Mouse (Mus musculus) forebrain, postnatal 0 days (tissue): ENCODE data around the gene Ppp2r3a. TPM values are rescaled to one million over a fixed set of nuclear protein-coding genes. Genes with fewer than 3 reads are reported as not detected.

Source experiments
- ATAC-seq: fragments of 200-750 bp; cut with Nextera tagmentation; 2 replicates; pipeline ENCODE4 v1.8.0; 2017; ENCODE audit warnings: mild to moderate bottlenecking, moderate library complexity
- DNase-seq: peaks from one replicate; pipeline ENCODE4 v3.0.0-alpha.2; 2015
- H3K27ac ChIP-seq: fragments of 300-500 bp; sonication (generic); 2 replicates; pipeline ENCODE4 v1.5.1; 2014; ENCODE audit warnings: low read depth, mild to moderate bottlenecking, antibody characterized with exemption, low read length, moderate library complexity, mixed read lengths
- H3K27me3 ChIP-seq: fragments of 300-500 bp; sonication (generic); 2 replicates; pipeline ENCODE4 v1.6.1; 2014; ENCODE audit warnings: mild to moderate bottlenecking, low read length, mixed read lengths; ENCODE audit not compliant: insufficient read depth
- H3K36me3 ChIP-seq: fragments of 300-500 bp; sonication (generic); 2 replicates; pipeline ENCODE4 v1.6.1; 2014; ENCODE audit warnings: mild to moderate bottlenecking, moderate library complexity; ENCODE audit not compliant: insufficient read depth
- H3K4me1 ChIP-seq: fragments of 300-500 bp; sonication (generic); 2 replicates; pipeline ENCODE4 v1.6.1; 2014; ENCODE audit warnings: antibody characterized with exemption; ENCODE audit not compliant: insufficient read depth
- H3K4me2 ChIP-seq: fragments of 300-500 bp; sonication (generic); 2 replicates; pipeline ENCODE4 v1.6.1; 2014; ENCODE audit warnings: low read depth, mild to moderate bottlenecking, moderate library complexity
- H3K4me3 ChIP-seq: fragments of 300-500 bp; sonication (generic); 2 replicates; pipeline ENCODE4 v1.5.1; 2014; ENCODE audit warnings: low read depth, low read length, mixed read lengths
- H3K9ac ChIP-seq: fragments of 300-500 bp; sonication (generic); 2 replicates; pipeline ENCODE4 v1.6.1; 2014; ENCODE audit warnings: mild to moderate bottlenecking
- H3K9me3 ChIP-seq: fragments of 300-500 bp; sonication (generic); 2 replicates; pipeline ENCODE4 v1.6.1; 2016; ENCODE audit warnings: low read length
- CTCF ChIP-seq: sonication (generic); IDR thresholded peaks from 2 replicates; pipeline ENCODE4 v1.5.1; 2016; ENCODE audit warnings: antibody characterized with exemption, control low read depth, low read depth
- WGBS: fragments of 180-500 bp; shearing (Covaris S2); extraction: QIAGEN DNeasy Blood & Tissue Kit; methylation state at CpG from one replicate; pipeline ENCODE4 v1.1.7; 2014; 5-methylcytosine and 5-hydroxymethylcytosine counted together
- polyA plus RNA-seq: library from polyadenylated mRNA; unstranded; fragments of >200 nt; fragmentation: Nextera tagmentation; extraction: Ambion mirVana; gene quantifications from 2 replicates; pipeline ENCODE4 v1.2.1, GENCODE M21; 2015
- total RNA-seq: library from RNA; depleted of rRNA; stranded (reverse); fragments of >200 nt; gene quantifications from 2 replicates; pipeline ENCODE4 v1.2.3, GENCODE M21; 2014

Gene Ppp2r3a
- total and polyA plus RNA-seq, 2 experiments from 2014 or later = 16.8 to 45.5 TPM

DNA sequence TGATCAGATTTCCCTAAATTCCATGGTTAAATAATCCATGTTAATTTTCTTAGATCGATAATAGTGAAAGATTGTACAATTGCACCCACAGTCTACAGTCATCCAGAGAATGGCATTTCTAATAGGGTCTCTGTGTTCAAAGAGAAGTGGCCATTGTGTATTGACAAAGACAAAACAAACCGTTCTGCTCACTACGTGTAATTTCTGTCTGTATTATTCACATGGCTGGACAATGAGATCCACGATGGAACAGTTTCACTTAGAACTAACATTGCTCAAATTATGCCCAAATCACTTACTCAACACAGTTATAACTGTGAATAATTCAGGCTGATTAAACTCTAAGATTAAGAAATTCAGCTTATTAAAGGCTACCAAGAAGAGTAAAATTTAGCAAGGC is 35.2 kb upstream of the Ppp2r3a start:
- WGBS = 25% methylated on average over 4 of the region's 4 CpGs
- no peaks in the 10 kb centered on the region for H3K9me3 ChIP-seq
- no peaks in the 10 kb centered on the region for H3K36me3 ChIP-seq
- DNase-seq (no peak), ATAC-seq (no peak)
- H3K4me1 ChIP-seq = no peaks in the 10 kb centered on the region
- no peak overlapping the region for H3K4me3 ChIP-seq
- TF ChIP-seq CTCF = no peak
- H3K27me3 ChIP-seq = no peaks in the 10 kb centered on the region
- no peak overlapping the region for H3K27ac ChIP-seq
- H3K9ac ChIP-seq = no peak overlapping the region
- H3K4me2 ChIP-seq = no peak overlapping the region

DNA sequence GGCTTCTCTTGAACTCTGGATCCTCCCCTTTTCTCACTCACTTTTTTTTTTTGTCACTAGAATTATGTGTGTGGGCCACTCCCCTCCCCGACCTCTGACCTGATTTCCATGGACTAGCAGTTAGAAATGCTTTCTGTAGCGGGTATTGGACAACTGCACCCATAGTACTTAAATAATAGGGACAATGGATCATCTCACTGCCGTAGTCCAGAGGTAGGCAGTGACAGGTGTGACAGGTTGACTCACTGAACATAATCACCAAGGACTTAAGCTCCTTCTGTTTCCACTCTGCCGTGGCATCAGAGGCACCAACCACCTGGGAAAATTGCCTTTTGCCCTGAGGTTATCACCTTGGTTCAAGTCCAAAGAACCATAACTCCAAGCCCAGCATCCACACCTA is 32.5 kb upstream of the Ppp2r3a start:
- no peak overlapping the region for H3K4me2 ChIP-seq
- H3K9ac ChIP-seq = no peak overlapping the region
- no peaks in the 10 kb centered on the region for H3K36me3 ChIP-seq
- ATAC-seq (no peak), DNase-seq (no peak)
- H3K4me3 ChIP-seq = no peak overlapping the region
- H3K27me3 ChIP-seq = no peaks in the 10 kb centered on the region
- TF ChIP-seq CTCF = no peak
- no peak overlapping the region for H3K27ac ChIP-seq
- H3K4me1 ChIP-seq = no peaks in the 10 kb centered on the region
- WGBS = 81% methylated on average over 4 of the region's 4 CpGs
- no peaks in the 10 kb centered on the region for H3K9me3 ChIP-seq

DNA sequence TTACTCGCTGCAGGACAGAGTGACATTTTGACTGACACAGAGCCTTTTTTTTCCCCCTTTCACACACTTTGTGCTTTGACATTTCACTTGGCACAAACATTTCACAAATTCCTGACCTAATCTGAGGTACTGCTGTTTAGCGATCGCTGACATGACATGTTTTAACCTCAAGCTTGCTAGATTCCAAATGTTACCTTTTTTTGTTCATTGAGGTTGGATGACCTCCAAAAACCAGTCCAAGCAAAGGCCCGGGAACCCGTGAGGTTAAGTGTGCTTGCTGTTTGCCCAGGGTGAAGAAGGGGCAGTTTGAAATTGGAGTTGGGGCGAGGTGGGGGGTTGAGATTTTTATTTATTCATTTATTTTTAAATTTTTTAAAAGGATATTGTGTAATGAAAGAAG is 31.1 kb upstream of the Ppp2r3a start:
- H3K9ac ChIP-seq = no peak overlapping the region
- H3K4me3 ChIP-seq = no peak overlapping the region
- TF ChIP-seq CTCF = no peak
- no peaks in the 10 kb centered on the region for H3K9me3 ChIP-seq
- H3K4me1 ChIP-seq = no peaks in the 10 kb centered on the region
- WGBS = 27% methylated on average over 6 of the region's 6 CpGs
- DNase-seq = no peak
- H3K4me2 ChIP-seq = no peak overlapping the region
- H3K27ac ChIP-seq = no peak overlapping the region
- no peak; the same call in 1 of the 2 replicates for ATAC-seq
- H3K36me3 ChIP-seq = no peaks in the 10 kb centered on the region
- no peaks in the 10 kb centered on the region for H3K27me3 ChIP-seq

DNA sequence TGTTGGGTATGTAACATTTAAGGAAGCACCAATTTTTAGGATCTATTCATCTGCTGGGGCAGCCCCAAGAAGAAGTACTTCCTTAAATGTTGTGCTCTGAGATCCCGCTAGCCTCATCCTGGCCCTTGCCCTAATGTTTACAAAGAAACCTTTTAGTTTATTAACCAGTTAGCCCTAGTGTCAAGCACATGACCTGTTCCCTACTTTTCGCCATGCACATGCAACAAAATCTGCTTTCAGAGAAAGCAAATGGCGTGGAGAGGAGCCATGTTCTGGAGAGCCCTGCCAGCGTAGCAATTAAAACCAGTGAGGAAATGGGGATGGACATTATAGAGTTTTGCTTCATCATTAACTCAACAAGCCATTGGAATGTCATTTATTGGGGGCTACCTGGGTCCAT is 30.3 kb upstream of the Ppp2r3a start:
- no peak for ATAC-seq
- WGBS = 66% methylated on average over 4 of the region's 4 CpGs
- Histone ChIP-seq H3K4me3 (no peak overlapping the region), H3K4me2 (no peak overlapping the region), H3K9ac (no peak overlapping the region), H3K4me1 (no peaks in the 10 kb centered on the region), H3K9me3 (no peaks in the 10 kb centered on the region), H3K36me3 (no peaks in the 10 kb centered on the region), H3K27ac (no peak overlapping the region), H3K27me3 (no peaks in the 10 kb centered on the region)
- DNase-seq = no peak
- TF ChIP-seq CTCF = no peak

DNA sequence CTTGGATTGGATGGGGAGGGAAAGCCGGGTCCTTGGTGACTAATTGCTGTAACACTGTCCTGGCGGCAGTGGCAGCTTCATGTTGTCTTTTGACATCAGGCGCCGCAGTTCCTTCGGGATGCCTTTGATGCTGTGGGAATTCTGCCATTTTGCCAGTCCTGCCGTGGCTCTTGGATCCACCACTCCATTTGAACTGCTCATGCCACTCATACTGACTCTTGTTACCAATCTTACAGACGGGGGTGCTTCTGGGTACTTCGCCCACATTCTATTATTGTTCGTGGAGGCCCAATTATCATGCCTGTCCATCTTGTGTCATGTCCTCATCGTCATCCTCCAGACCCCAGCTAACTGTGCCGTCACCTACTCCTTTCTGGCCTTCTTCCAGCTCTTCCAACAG is 29.7 kb upstream of the Ppp2r3a start:
- no peak for DNase-seq
- H3K4me2 ChIP-seq = no peak overlapping the region
- ATAC-seq = no peak
- no peak overlapping the region for H3K9ac ChIP-seq
- no peak overlapping the region for H3K4me3 ChIP-seq
- H3K4me1 ChIP-seq = no peaks in the 10 kb centered on the region
- no peaks in the 10 kb centered on the region for H3K27me3 ChIP-seq
- 80% methylated on average over 11 of the region's 11 CpGs for WGBS
- no peaks in the 10 kb centered on the region for H3K9me3 ChIP-seq
- no peak overlapping the region for H3K27ac ChIP-seq
- TF ChIP-seq CTCF = no peak
- H3K36me3 ChIP-seq = no peaks in the 10 kb centered on the region

DNA sequence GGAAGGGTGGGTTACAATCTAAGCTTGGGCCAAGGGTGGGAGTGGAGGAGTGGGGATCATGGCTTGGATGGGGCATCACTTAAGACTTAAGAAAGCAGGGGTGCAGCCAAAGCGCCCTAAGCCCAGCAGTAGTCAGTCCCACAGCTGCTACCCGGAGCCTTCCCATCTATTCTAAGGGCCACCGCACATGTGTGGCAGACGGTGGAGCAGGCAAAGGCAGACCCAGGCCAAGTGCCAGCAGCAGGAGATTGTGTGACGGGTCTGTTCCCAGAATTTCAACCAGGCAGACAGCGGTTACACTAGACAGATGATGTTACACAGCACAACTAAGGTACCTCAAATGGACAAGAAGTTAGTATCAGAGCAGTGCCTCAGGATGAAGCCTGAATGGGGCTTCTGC is 29.3 kb upstream of the Ppp2r3a start:
- Histone ChIP-seq H3K9ac (no peak overlapping the region), H3K27me3 (no peaks in the 10 kb centered on the region), H3K4me1 (no peaks in the 10 kb centered on the region), H3K27ac (no peak overlapping the region), H3K4me2 (no peak overlapping the region), H3K9me3 (no peaks in the 10 kb centered on the region), H3K4me3 (no peak overlapping the region), H3K36me3 (no peaks in the 10 kb centered on the region)
- TF ChIP-seq CTCF = no peak
- WGBS = 68% methylated on average over 6 of the region's 6 CpGs
- DNase-seq (no peak), ATAC-seq (no peak)

DNA sequence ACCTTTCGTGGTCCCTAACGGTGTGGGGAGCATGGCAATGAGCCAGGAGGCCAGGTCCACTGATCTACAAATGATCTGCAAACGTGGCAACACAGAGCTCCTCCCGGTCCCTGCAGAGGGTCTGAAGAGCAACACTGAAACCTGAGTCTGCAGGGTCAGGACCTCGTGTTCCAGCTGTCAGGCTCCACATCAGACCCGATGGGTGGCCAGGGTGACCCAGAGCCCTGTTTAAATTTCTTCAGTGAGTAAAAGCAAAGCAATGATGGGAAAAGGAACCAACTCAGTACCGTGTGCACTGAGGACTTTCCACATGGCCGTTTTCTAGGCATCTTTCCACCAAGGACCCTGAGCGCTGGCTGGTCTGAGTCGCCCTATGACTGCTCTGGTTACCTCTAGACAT is 28.6 kb upstream of the Ppp2r3a start:
- no peak for ATAC-seq
- Histone ChIP-seq H3K4me3 (no peak overlapping the region), H3K4me2 (no peak overlapping the region), H3K9ac (no peak overlapping the region), H3K36me3 (no peaks in the 10 kb centered on the region), H3K27ac (no peak overlapping the region), H3K4me1 (no peaks in the 10 kb centered on the region), H3K27me3 (no peaks in the 10 kb centered on the region), H3K9me3 (no peaks in the 10 kb centered on the region)
- no peak for TF ChIP-seq CTCF
- DNase-seq = no peak
- WGBS = 75% methylated on average over 10 of the region's 10 CpGs

DNA sequence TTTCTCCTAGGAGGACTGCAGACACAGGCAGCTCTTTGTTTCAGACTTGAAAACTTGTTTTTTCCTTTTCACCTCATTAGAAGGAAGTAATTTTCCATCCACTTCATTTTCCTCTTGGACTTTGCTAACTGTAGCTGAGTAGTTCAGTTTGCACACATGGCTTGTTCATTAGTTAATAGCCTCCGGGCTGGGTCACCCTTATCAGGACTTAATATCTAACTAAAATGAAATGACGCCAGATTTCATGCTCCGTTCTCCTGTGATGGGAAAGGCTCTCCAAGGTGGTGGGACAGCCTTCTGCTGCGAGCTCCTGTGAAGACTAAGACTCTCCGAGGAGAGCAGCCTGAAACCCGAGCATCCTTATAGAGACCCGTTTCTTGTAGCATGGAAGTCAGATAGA is 21.1 kb upstream of the Ppp2r3a start:
- Histone ChIP-seq H3K4me3 (no peak overlapping the region), H3K9me3 (no peaks in the 10 kb centered on the region), H3K27me3 (no peaks in the 10 kb centered on the region), H3K36me3 (no peaks in the 10 kb centered on the region), H3K9ac (no peak overlapping the region), H3K4me2 (no peak overlapping the region), H3K27ac (no peak overlapping the region), H3K4me1 (no peaks in the 10 kb centered on the region)
- no peak for TF ChIP-seq CTCF
- ATAC-seq = no peak
- no peak for DNase-seq
- 84% methylated on average over 7 of the region's 7 CpGs for WGBS
